Mouse (Mus musculus): ENCODE measurements around the gene Cfap299. TPM values are rescaled to one million over a fixed set of nuclear protein-coding genes. Genes with fewer than 3 reads are reported as not detected.

Gene Cfap299
- polyA plus RNA-seq, 1 experiment from 2014 or later: 0.35 TPM

DNA sequence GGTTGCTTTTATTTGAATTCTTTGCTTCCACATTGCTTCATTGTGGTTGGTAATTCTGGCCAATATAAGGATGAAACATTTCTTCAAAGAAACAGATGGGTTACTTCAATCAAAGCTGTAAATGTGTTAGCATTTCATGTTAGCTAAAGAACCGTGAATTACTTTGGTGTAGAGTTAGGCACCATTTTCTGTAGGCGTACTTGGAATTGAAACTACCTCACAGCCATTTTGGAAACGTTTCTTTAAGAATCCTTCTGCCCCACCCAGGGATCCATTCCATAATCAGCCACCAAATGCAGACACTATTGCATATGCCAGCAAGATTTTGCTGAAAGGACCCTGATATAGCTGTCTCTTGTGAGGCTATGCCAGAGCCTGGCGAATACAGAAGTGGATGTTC is 140.9 kb downstream of the Cfap299 start:
- no peaks in the 10 kb centered on the region for H3K36me3 ChIP-seq (ENCODE audit: control insufficient read depth, insufficient read depth, low read length)
- 79% methylated on average over 4 of the region's 4 CpGs for WGBS

GRCm38 (mm10) chr5:98476539-98476938 is 147.4 kb downstream of the Cfap299 start:
- 91% methylated on average over 3 of the region's 3 CpGs for WGBS
- Histone ChIP-seq H3K4me2 (ENCODE audit: low read depth, severe bottlenecking) (no peak overlapping the region), H3K4me3 (ENCODE audit: low read depth, low read length) (no peak overlapping the region), H3K4me1 (ENCODE audit: control insufficient read depth, insufficient read depth, low read length) (no peaks in the 10 kb centered on the region), H3K27me3 (ENCODE audit: control insufficient read depth, insufficient read depth, low read length) (no peaks in the 10 kb centered on the region), H3K9me3 (ENCODE audit: control insufficient read depth, low read length) (no peaks in the 10 kb centered on the region), H3K36me3 (ENCODE audit: control insufficient read depth, insufficient read depth, low read length) (no peaks in the 10 kb centered on the region), H3K27ac (replicated peaks; ENCODE audit: low read depth, low read length) (no peak overlapping the region), H3K9ac (ENCODE audit: low read length) (no peak overlapping the region)
- no peak for ATAC-seq (ENCODE audit: insufficient number of reproducible peaks, low FRiP score, low TSS enrichment, low read depth)
- no peak for DNase-seq (ENCODE audit: low spot score)

More for the DNA sequence above, 140.9 kb downstream of the Cfap299 start:
- H3K4me2 ChIP-seq (ENCODE audit: low read depth, severe bottlenecking): no peak overlapping the region
- no peaks in the 10 kb centered on the region for H3K9me3 ChIP-seq (ENCODE audit: control insufficient read depth, low read length)
- no peak overlapping the region for H3K4me3 ChIP-seq (ENCODE audit: low read depth, low read length)
- H3K9ac ChIP-seq (ENCODE audit: low read length): no peak overlapping the region
- no peaks in the 10 kb centered on the region for H3K4me1 ChIP-seq (ENCODE audit: control insufficient read depth, insufficient read depth, low read length)
- no peak for ATAC-seq (ENCODE audit: insufficient number of reproducible peaks, low FRiP score, low TSS enrichment, low read depth)
- no peak overlapping the region for H3K27ac ChIP-seq (replicated peaks; ENCODE audit: low read depth, low read length)
- H3K27me3 ChIP-seq (ENCODE audit: control insufficient read depth, insufficient read depth, low read length): no peaks in the 10 kb centered on the region
- no peak for DNase-seq (ENCODE audit: low spot score)

- no peaks in the 10 kb centered on the region for H3K4me1 ChIP-seq (ENCODE audit: control insufficient read depth, insufficient read depth, low read length)
- 62% methylated on average over 8 of the region's 8 CpGs for WGBS
- no peak for DNase-seq (ENCODE audit: low spot score)
- H3K4me2 ChIP-seq (ENCODE audit: low read depth, severe bottlenecking): no peak overlapping the region
- H3K27ac ChIP-seq (replicated peaks; ENCODE audit: low read depth, low read length): no peak overlapping the region
- H3K9me3 ChIP-seq (ENCODE audit: control insufficient read depth, low read length): no peaks in the 10 kb centered on the region
- no peak overlapping the region for H3K4me3 ChIP-seq (ENCODE audit: low read depth, low read length)
- no peaks in the 10 kb centered on the region for H3K27me3 ChIP-seq (ENCODE audit: control insufficient read depth, insufficient read depth, low read length)
- no peaks in the 10 kb centered on the region for H3K36me3 ChIP-seq (ENCODE audit: control insufficient read depth, insufficient read depth, low read length)
- H3K9ac ChIP-seq (ENCODE audit: low read length): no peak overlapping the region
- ATAC-seq (ENCODE audit: insufficient number of reproducible peaks, low FRiP score, low TSS enrichment, low read depth): no peak
Measured at GRCm38 (mm10) chr5:98477261-98477660, 148.2 kb downstream of the Cfap299 start.

DNA sequence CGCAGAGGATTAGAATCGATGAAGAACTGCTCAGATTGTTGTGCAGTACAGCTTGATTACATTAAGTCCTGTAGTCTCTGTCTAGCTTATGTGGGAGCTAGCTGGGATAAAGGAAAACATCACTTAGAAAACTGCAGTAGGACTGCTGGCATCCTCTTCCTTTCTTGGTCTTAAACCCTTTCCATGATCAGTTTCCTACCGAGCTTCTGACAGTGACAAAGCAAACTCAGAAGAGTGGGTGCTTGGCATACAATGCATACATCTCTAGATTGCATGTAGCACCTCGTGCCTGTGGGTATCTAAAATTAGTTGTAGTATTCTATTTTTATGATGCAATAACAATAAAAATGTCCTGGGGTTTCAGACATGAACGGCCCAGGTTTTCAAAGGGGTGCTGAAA is 154.4 kb downstream of the Cfap299 start:
- DNase-seq (ENCODE audit: low spot score) (no peak), ATAC-seq (ENCODE audit: insufficient number of reproducible peaks, low FRiP score, low TSS enrichment, low read depth) (no peak)
- Histone ChIP-seq H3K4me2 (ENCODE audit: low read depth, severe bottlenecking) (no peak overlapping the region), H3K4me3 (ENCODE audit: low read depth, low read length) (no peak overlapping the region), H3K9ac (ENCODE audit: low read length) (no peak overlapping the region), H3K27me3 (ENCODE audit: control insufficient read depth, insufficient read depth, low read length) (no peaks in the 10 kb centered on the region), H3K4me1 (ENCODE audit: control insufficient read depth, insufficient read depth, low read length) (no peaks in the 10 kb centered on the region), H3K36me3 (ENCODE audit: control insufficient read depth, insufficient read depth, low read length) (no peaks in the 10 kb centered on the region), H3K9me3 (ENCODE audit: control insufficient read depth, low read length) (no peaks in the 10 kb centered on the region), H3K27ac (replicated peaks; ENCODE audit: low read depth, low read length) (no peak overlapping the region)
- 77% methylated on average over 5 of the region's 5 CpGs for WGBS

DNA sequence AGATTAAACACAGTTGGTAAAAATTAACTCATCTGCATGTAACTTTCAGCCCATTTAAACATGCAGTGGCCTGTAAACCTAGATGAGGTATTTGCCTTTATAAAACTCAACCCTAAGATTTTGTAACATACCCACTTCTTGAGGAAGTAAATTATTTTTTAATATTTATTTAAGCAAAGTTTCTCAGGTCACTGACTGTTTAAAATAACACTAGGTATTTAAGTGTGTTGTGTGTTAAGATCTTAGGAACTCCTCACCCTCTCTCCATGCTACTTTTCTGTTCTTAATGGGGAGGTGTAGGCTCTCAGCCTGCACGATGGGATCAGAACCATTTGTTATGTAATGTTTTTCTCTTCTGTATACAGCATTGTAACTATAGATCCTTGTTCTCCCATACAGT is 156.1 kb downstream of the Cfap299 start:
- no peak for ATAC-seq (ENCODE audit: insufficient number of reproducible peaks, low FRiP score, low TSS enrichment, low read depth)
- no peak for DNase-seq (ENCODE audit: low spot score)
- H3K4me1 ChIP-seq (ENCODE audit: control insufficient read depth, insufficient read depth, low read length): no peaks in the 10 kb centered on the region
- no peak overlapping the region for H3K4me3 ChIP-seq (ENCODE audit: low read depth, low read length)
- H3K27ac ChIP-seq (replicated peaks; ENCODE audit: low read depth, low read length): no peak overlapping the region
- WGBS: 84% methylated on average over 1 of the region's 1 CpGs
- H3K9ac ChIP-seq (ENCODE audit: low read length): no peak overlapping the region
- H3K9me3 ChIP-seq (ENCODE audit: control insufficient read depth, low read length): no peaks in the 10 kb centered on the region
- no peak overlapping the region for H3K4me2 ChIP-seq (ENCODE audit: low read depth, severe bottlenecking)
- H3K36me3 ChIP-seq (ENCODE audit: control insufficient read depth, insufficient read depth, low read length): no peaks in the 10 kb centered on the region
- no peaks in the 10 kb centered on the region for H3K27me3 ChIP-seq (ENCODE audit: control insufficient read depth, insufficient read depth, low read length)

DNA sequence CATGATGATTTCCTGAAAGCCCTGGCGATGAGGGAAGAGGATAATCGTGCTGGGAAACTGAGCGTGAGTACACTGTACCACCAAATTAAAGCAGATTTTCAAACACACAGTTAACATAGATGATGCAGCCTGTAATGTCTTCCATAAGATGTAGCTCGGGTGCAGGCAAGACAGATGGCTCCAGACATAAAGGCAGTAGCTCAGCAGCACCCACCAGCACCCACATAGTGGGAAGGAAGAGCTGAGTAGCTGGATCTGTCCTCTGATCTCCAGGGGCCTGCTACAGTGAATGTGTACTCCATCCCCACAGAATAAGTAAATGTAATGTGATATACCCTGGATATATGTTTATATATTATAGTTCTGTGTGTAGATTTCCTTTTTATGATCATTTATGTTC is 169.2 kb downstream of the Cfap299 start:
- H3K9me3 ChIP-seq (ENCODE audit: control insufficient read depth, low read length): no peaks in the 10 kb centered on the region
- no peaks in the 10 kb centered on the region for H3K36me3 ChIP-seq (ENCODE audit: control insufficient read depth, insufficient read depth, low read length)
- 82% methylated on average over 4 of the region's 4 CpGs for WGBS
- H3K27ac ChIP-seq (replicated peaks; ENCODE audit: low read depth, low read length): no peak overlapping the region
- H3K4me2 ChIP-seq (ENCODE audit: low read depth, severe bottlenecking): no peak overlapping the region
- ATAC-seq (ENCODE audit: insufficient number of reproducible peaks, low FRiP score, low TSS enrichment, low read depth) (no peak), DNase-seq (ENCODE audit: low spot score) (no peak)
- H3K4me1 ChIP-seq (ENCODE audit: control insufficient read depth, insufficient read depth, low read length): no peaks in the 10 kb centered on the region
- no peaks in the 10 kb centered on the region for H3K27me3 ChIP-seq (ENCODE audit: control insufficient read depth, insufficient read depth, low read length)
- no peak overlapping the region for H3K4me3 ChIP-seq (ENCODE audit: low read depth, low read length)
- H3K9ac ChIP-seq (ENCODE audit: low read length): no peak overlapping the region

DNA sequence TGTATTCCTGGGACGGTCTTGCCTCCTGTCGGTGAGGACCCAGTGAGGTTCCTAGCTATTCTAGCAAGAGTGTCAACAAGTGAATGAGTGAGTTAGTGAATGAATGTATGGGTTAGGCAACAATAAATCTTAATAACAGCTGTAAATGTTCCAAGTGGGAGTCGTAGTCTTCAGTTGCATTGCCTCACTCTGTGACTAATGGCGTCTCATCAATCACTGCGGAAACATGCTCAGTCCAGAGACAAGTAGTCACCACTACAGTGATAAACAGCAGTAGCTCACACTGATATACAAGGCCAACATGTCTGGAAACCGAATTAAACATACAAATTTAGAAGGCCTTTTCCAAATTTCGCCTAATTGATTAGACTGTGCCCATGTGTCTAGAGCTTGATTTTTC is 187.1 kb downstream of the Cfap299 start:
- 72% methylated on average over 7 of the region's 7 CpGs for WGBS
- Histone ChIP-seq H3K4me3 (ENCODE audit: low read depth, low read length) (no peak overlapping the region), H3K27ac (replicated peaks; ENCODE audit: low read depth, low read length) (no peak overlapping the region), H3K36me3 (ENCODE audit: control insufficient read depth, insufficient read depth, low read length) (no peaks in the 10 kb centered on the region), H3K9ac (ENCODE audit: low read length) (no peak overlapping the region), H3K9me3 (ENCODE audit: control insufficient read depth, low read length) (no peaks in the 10 kb centered on the region), H3K4me2 (ENCODE audit: low read depth, severe bottlenecking) (no peak overlapping the region), H3K27me3 (ENCODE audit: control insufficient read depth, insufficient read depth, low read length) (no peaks in the 10 kb centered on the region), H3K4me1 (ENCODE audit: control insufficient read depth, insufficient read depth, low read length) (no peaks in the 10 kb centered on the region)
- DNase-seq (ENCODE audit: low spot score): no peak
- no peak for ATAC-seq (ENCODE audit: insufficient number of reproducible peaks, low FRiP score, low TSS enrichment, low read depth)

DNA sequence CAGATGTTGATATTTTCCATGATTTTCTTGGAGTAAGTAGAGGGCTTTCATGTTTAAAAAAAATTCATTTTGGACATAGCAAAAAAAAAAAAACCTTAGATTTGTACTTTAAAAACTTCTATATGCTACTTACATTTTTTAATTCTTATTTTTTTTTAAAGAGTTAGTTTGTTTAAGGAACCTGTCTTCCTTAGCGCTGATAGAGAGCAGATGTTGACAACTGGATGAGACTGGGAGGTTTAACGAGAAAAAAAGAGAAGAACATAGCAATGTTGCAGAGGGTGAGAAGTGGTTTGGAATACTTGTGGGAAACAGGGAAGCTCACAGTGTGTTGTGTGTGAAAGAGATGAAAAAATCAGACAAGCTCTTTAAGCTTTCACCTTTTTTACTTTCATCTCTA is 191.0 kb downstream of the Cfap299 start:
- ATAC-seq (ENCODE audit: insufficient number of reproducible peaks, low FRiP score, low TSS enrichment, low read depth) (no peak), DNase-seq (ENCODE audit: low spot score) (no peak)
- Histone ChIP-seq H3K9ac (ENCODE audit: low read length) (no peak overlapping the region), H3K9me3 (ENCODE audit: control insufficient read depth, low read length) (no peaks in the 10 kb centered on the region), H3K4me3 (ENCODE audit: low read depth, low read length) (no peak overlapping the region), H3K27me3 (ENCODE audit: control insufficient read depth, insufficient read depth, low read length) (no peaks in the 10 kb centered on the region), H3K4me2 (ENCODE audit: low read depth, severe bottlenecking) (no peak overlapping the region), H3K36me3 (ENCODE audit: control insufficient read depth, insufficient read depth, low read length) (no peaks in the 10 kb centered on the region), H3K4me1 (ENCODE audit: control insufficient read depth, insufficient read depth, low read length) (no peaks in the 10 kb centered on the region), H3K27ac (replicated peaks; ENCODE audit: low read depth, low read length) (no peak overlapping the region)
- WGBS: 53% methylated on average over 2 of the region's 2 CpGs

GRCm38 (mm10) chr5:98522270-98522977 is 193.3 kb downstream of the Cfap299 start:
- 91% methylated on average over 7 of the region's 7 CpGs for WGBS
- Histone ChIP-seq H3K27ac (replicated peaks; ENCODE audit: low read depth, low read length) (no peak overlapping the region), H3K9me3 (ENCODE audit: control insufficient read depth, low read length) (no peaks in the 10 kb centered on the region), H3K4me3 (ENCODE audit: low read depth, low read length) (no peak overlapping the region), H3K4me1 (ENCODE audit: control insufficient read depth, insufficient read depth, low read length) (no peaks in the 10 kb centered on the region), H3K36me3 (ENCODE audit: control insufficient read depth, insufficient read depth, low read length) (no peaks in the 10 kb centered on the region), H3K4me2 (ENCODE audit: low read depth, severe bottlenecking) (no peak overlapping the region), H3K9ac (ENCODE audit: low read length) (no peak overlapping the region), H3K27me3 (ENCODE audit: control insufficient read depth, insufficient read depth, low read length) (no peaks in the 10 kb centered on the region)
- ATAC-seq (ENCODE audit: insufficient number of reproducible peaks, low FRiP score, low TSS enrichment, low read depth) (no peak), DNase-seq (ENCODE audit: low spot score) (no peak)

All from limb, embryonic 11.5 days (tissue).